Mouse (Mus musculus) midbrain, embryonic 15.5 days (tissue): ENCODE data around the gene Oxnad1. TPM values are rescaled to one million over a fixed set of nuclear protein-coding genes. Genes with fewer than 3 reads are reported as not detected.
A peak's percentile ranks its signal among the peaks of the same experiment; 100 is the strongest.
"Not testable (repeated sequence)": the region's sequence is repeated elsewhere in the genome, so short reads cannot be mapped to it uniquely, and the experiment has no call there.

Experiments
- ATAC-seq: fragments of 200-750 bp; cut with Nextera tagmentation; replicated peaks from 2 replicates; pipeline ENCODE4 v1.8.0; 2017; ENCODE audit warnings: moderate TSS enrichment
- H3K27ac ChIP-seq: fragments of 300-500 bp; sonication (generic); 2 replicates; pipeline ENCODE4 v1.5.1; 2015; ENCODE audit warnings: mild to moderate bottlenecking, inconsistent platforms
- H3K27me3 ChIP-seq: fragments of 300-500 bp; sonication (generic); replicated peaks from 2 replicates; pipeline ENCODE4 v1.6.1; 2015; ENCODE audit warnings: inconsistent platforms
- H3K36me3 ChIP-seq: fragments of 300-500 bp; sonication (generic); replicated peaks from 2 replicates; pipeline ENCODE4 v1.6.1; 2015; ENCODE audit warnings: inconsistent platforms
- H3K4me1 ChIP-seq: fragments of 300-500 bp; sonication (generic); 2 replicates; pipeline ENCODE4 v1.6.1; 2015; ENCODE audit warnings: inconsistent platforms
- H3K4me2 ChIP-seq: fragments of 300-500 bp; sonication (generic); 2 replicates; pipeline ENCODE4 v1.6.1; 2015; ENCODE audit warnings: inconsistent platforms, mild to moderate bottlenecking, moderate library complexity
- H3K4me3 ChIP-seq: fragments of 300-500 bp; sonication (generic); 2 replicates; pipeline ENCODE4 v1.5.1; 2015; ENCODE audit warnings: mild to moderate bottlenecking, inconsistent platforms
- H3K9ac ChIP-seq: fragments of 300-500 bp; sonication (generic); 2 replicates; pipeline ENCODE4 v1.6.1; 2015; ENCODE audit warnings: mild to moderate bottlenecking, inconsistent platforms
- H3K9me3 ChIP-seq: fragments of 300-500 bp; sonication (generic); 2 replicates; pipeline ENCODE4 v1.6.1; 2016; ENCODE audit warnings: inconsistent platforms
- WGBS: fragments of 180-500 bp; shearing (Covaris S2); methylation state at CpG from one replicate; pipeline ENCODE4 v1.1.7; 2015; ENCODE audit warnings: mixed read lengths; 5-methylcytosine and 5-hydroxymethylcytosine counted together
- polyA plus RNA-seq: library from polyadenylated mRNA; unstranded; fragments of >200 nt; fragmentation: Nextera tagmentation; extraction: Ambion mirVana; gene quantifications from 2 replicates; pipeline ENCODE4 v1.2.1, GENCODE M21; 2015

The Oxnad1 gene
- polyA plus RNA-seq, 1 experiment from 2014 or later, result 19.7 TPM

DNA sequence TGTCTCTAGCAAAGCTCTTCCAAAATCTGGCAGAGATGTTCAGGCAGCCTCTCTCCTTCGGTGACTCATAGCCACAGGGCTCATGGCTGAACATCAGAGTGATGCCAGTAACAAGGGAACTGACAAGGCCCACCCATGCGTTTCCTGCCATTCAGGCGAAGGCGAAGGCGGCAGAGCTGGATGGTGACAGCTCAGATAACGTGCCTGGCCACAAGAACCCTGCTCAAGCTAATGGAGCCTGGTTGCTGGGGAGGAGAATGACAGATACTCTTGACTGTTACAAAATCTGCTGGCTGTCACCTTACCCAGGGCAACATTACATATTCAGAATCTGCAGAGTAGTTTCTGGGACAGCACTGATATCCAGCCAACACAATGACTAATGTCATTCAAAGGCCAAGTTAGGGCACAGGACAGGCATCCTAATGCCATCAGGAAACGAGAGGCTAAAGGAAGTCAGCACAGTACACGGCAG lies 11.9 kb upstream of the Oxnad1 start:
- 58% methylated on average over 8 of the region's 8 CpGs for WGBS
- no peak for ATAC-seq
- no peaks in the 10 kb centered on the region for H3K36me3 ChIP-seq
- no peaks in the 10 kb centered on the region for H3K9me3 ChIP-seq
- no peaks in the 10 kb centered on the region for H3K27me3 ChIP-seq
- no peak overlapping the region for H3K9ac ChIP-seq
- H3K4me3 ChIP-seq, result no peak overlapping the region
- H3K4me1 ChIP-seq, result no peaks in the 10 kb centered on the region
- no peak overlapping the region for H3K4me2 ChIP-seq
- no peak overlapping the region for H3K27ac ChIP-seq

GRCm38 (mm10) chr14:32073901-32074300 lies 11.3 kb upstream of the Oxnad1 start:
- Histone ChIP-seq H3K27ac (no peak overlapping the region), H3K9ac (no peak overlapping the region), H3K4me1 (no peaks in the 10 kb centered on the region), H3K9me3 (no peaks in the 10 kb centered on the region), H3K36me3 (no peaks in the 10 kb centered on the region), H3K27me3 (no peaks in the 10 kb centered on the region), H3K4me2 (no peak overlapping the region), H3K4me3 (no peak overlapping the region)
- WGBS, result 72% methylated on average over 7 of the region's 7 CpGs
- no peak for ATAC-seq

GRCm38 (mm10) chr14:32076896-32077575 lies 8.1 kb upstream of the Oxnad1 start:
- Histone ChIP-seq H3K27ac (no peak overlapping the region), H3K4me3 (no peak overlapping the region), H3K4me2 (no peak overlapping the region), H3K9ac (no peak overlapping the region), H3K36me3 (peaks cover 14% of the 10 kb centered on the region), H3K9me3 (no peaks in the 10 kb centered on the region), H3K4me1 (no peaks in the 10 kb centered on the region), H3K27me3 (no peaks in the 10 kb centered on the region)
- 0 out of 2 replicates have a peak, but pooled peaks have one; percentile 62 for ATAC-seq
- WGBS, result 55% methylated on average over 8 of the region's 8 CpGs

GRCm38 (mm10) chr14:32081026-32081425 lies 4.1 kb upstream of the Oxnad1 start:
- Histone ChIP-seq H3K4me1 (peaks cover 14% of the 10 kb centered on the region), H3K27me3 (no peaks in the 10 kb centered on the region), H3K4me3 (no peak overlapping the region), H3K4me2 (no peak overlapping the region), H3K36me3 (peaks cover 23% of the 10 kb centered on the region), H3K9me3 (no peaks in the 10 kb centered on the region), H3K27ac (no peak overlapping the region), H3K9ac (no peak overlapping the region)
- no peak for ATAC-seq
- WGBS, result 84% methylated on average over 10 of the region's 10 CpGs

DNA sequence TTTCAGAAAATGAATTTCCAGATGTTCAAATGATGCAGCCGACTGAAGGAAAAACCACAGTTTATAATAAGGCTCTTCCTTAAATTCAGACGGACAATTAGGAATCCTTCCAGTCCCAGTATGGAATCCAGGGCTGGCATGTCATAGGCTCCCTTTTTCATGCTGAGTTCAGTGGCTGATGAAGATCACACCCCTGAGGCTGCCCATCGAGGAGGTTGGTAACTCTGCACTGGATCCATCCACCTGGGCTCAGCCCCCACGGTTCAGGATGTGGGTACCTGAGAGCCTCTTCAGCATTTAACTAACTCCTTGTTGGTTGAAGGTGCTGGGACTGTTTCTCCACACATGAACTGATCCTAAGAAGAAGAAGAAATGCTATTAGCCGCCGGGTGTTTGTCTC lies 2.3 kb upstream of the Oxnad1 start:
- Histone ChIP-seq H3K9me3 (no peaks in the 10 kb centered on the region), H3K36me3 (peaks cover 23% of the 10 kb centered on the region), H3K27me3 (no peaks in the 10 kb centered on the region), H3K27ac (no peak overlapping the region), H3K4me2 (no peak overlapping the region), H3K4me3 (no peak overlapping the region), H3K4me1 (peaks cover 25% of the 10 kb centered on the region), H3K9ac (no peak overlapping the region)
- ATAC-seq, result no peak
- 94% methylated on average over 6 of the region's 6 CpGs for WGBS

DNA sequence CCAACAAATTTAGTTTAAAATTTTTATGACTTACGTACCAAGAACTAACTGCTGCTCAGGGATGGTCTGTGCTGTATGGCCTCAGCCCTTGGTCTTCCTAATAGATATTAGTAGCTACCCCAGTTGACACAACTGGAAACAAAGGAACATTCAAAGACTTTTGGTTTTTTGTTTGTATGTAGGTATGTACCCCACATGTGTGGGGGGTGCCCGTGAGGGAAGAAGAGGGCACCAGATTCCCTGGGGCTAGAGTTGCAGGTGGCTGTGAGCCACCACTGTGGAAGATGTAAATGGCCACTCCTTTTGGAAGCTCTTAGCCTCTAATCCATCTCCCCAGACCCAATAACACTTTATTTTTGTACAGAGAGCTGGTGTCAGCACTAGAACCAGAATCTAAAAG lies 1.7 kb upstream of the Oxnad1 start:
- H3K4me1 ChIP-seq, result peaks cover 25% of the 10 kb centered on the region
- 95% methylated on average over 2 of the region's 2 CpGs for WGBS
- H3K9me3 ChIP-seq, result no peaks in the 10 kb centered on the region
- H3K4me2 ChIP-seq, result no peak overlapping the region
- H3K36me3 ChIP-seq, result peaks cover 23% of the 10 kb centered on the region
- H3K27me3 ChIP-seq, result no peaks in the 10 kb centered on the region
- H3K4me3 ChIP-seq, result no peak overlapping the region
- no peak for ATAC-seq
- H3K9ac ChIP-seq, result no peak overlapping the region
- no peak overlapping the region for H3K27ac ChIP-seq

- peak within 1 kb of the TSS; percentile 52 for H3K4me2 ChIP-seq
- H3K27me3 ChIP-seq, result no peaks in the 10 kb centered on the region
- peak within 1 kb of the TSS; percentile 59 for H3K4me3 ChIP-seq
- peak within 1 kb of the TSS; percentile 85 for H3K27ac ChIP-seq
- ATAC-seq, result peak; percentile 98
- under 1% methylated on average over 43 of the region's 43 CpGs for WGBS
- H3K9me3 ChIP-seq, result no peaks in the 10 kb centered on the region
- H3K36me3 ChIP-seq, result peaks cover 22% of the 10 kb centered on the region
- peaks cover 25% of the 10 kb centered on the region for H3K4me1 ChIP-seq
- H3K9ac ChIP-seq, result peak within 1 kb of the TSS; percentile 51
Measured at GRCm38 (mm10) chr14:32085486-32086201, 470 bp downstream of the Oxnad1 start, which contains the start of gene Dph3. Gene Dph3, minus strand, starts transcription at chr14:32085729.

DNA sequence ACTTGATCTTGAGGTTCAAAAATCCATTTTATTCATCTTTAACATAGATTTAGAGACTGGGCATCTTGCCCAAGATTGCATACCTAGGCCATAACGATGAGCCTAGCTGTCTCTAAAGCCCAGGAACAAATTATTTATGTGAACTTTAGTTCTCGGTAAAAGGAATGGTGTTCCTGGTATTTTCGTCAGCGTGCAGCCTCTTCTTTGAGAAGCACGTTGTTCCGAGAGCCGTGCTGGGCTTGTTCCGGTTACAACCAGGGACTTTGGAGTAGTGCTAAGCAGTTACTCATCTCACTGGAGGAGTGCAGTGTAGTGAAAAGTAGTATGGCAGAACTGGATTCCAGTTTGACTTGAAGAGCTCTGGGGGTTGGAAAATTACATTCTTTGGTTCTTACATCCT lies 1.1 kb downstream of the Oxnad1 start:
- Histone ChIP-seq H3K27me3 (no peaks in the 10 kb centered on the region), H3K4me1 (peaks cover 25% of the 10 kb centered on the region), H3K36me3 (peaks cover 16% of the 10 kb centered on the region), H3K9ac (peak overlapping the region; percentile 51), H3K27ac (peak overlapping the region; percentile 85; the same call in 1 of the 2 replicates), H3K4me3 (peak overlapping the region; percentile 59), H3K4me2 (peak overlapping the region; percentile 52), H3K9me3 (no peaks in the 10 kb centered on the region)
- WGBS, result 34% methylated on average over 8 of the region's 8 CpGs
- ATAC-seq, result no peak

- not testable (repeated sequence) for H3K9me3 ChIP-seq, H3K4me3 ChIP-seq, H3K36me3 ChIP-seq, H3K9ac ChIP-seq, H3K4me2 ChIP-seq, H3K27me3 ChIP-seq, ATAC-seq, H3K27ac ChIP-seq
- H3K4me1 ChIP-seq, result peaks cover 25% of the 10 kb centered on the region
- WGBS, result 95% methylated on average over 7 of the region's 7 CpGs
Measured at GRCm38 (mm10) chr14:32087584-32088248, 2.5 kb downstream of the Oxnad1 start.

GRCm38 (mm10) chr14:32091124-32091523 lies 6.0 kb downstream of the Oxnad1 start:
- no peak for ATAC-seq
- 92% methylated on average over 4 of the region's 4 CpGs for WGBS
- 0 out of 2 replicates have a peak, but pooled peaks cover 7% of the 10 kb centered on the region for H3K36me3 ChIP-seq
- H3K4me1 ChIP-seq, result peaks cover 10% of the 10 kb centered on the region
- no peak overlapping the region for H3K4me3 ChIP-seq
- H3K27me3 ChIP-seq, result no peaks in the 10 kb centered on the region
- H3K27ac ChIP-seq, result no peak overlapping the region
- H3K9ac ChIP-seq, result no peak overlapping the region
- H3K9me3 ChIP-seq, result no peaks in the 10 kb centered on the region
- no peak overlapping the region for H3K4me2 ChIP-seq

- Histone ChIP-seq H3K9ac (no peak overlapping the region), H3K27me3 (no peaks in the 10 kb centered on the region), H3K4me3 (no peak overlapping the region), H3K36me3 (peaks cover 9% of the 10 kb centered on the region; the same call in 1 of the 2 replicates), H3K4me1 (peaks cover 5% of the 10 kb centered on the region), H3K27ac (no peak overlapping the region), H3K9me3 (no peaks in the 10 kb centered on the region), H3K4me2 (no peak overlapping the region)
- WGBS, result 94% methylated on average over 4 of the region's 4 CpGs
- no peak for ATAC-seq
Measured at GRCm38 (mm10) chr14:32091704-32092103, 6.5 kb downstream of the Oxnad1 start.

GRCm38 (mm10) chr14:32093018-32093417 lies 7.8 kb downstream of the Oxnad1 start:
- 79% methylated on average over 1 of the region's 1 CpGs for WGBS
- H3K27ac ChIP-seq, result no peak overlapping the region
- ATAC-seq, result no peak
- H3K9ac ChIP-seq, result no peak overlapping the region
- H3K9me3 ChIP-seq, result no peaks in the 10 kb centered on the region
- H3K36me3 ChIP-seq, result peaks cover 16% of the 10 kb centered on the region; the same call in 1 of the 2 replicates
- no peaks in the 10 kb centered on the region for H3K4me1 ChIP-seq
- H3K27me3 ChIP-seq, result no peaks in the 10 kb centered on the region
- no peak overlapping the region for H3K4me3 ChIP-seq
- no peak overlapping the region for H3K4me2 ChIP-seq
